Mouse (Mus musculus): ENCODE data around the gene Smim6.
A peak's percentile ranks its signal among the peaks of the same experiment; 100 is the strongest.

Smim6 gene

GRCm38 (mm10) chr11:115933747-115934110 is 21.9 kb downstream of the Smim6 start:
- no peak for DNase-seq (ENCODE audit: low read depth)

GRCm38 (mm10) chr11:115939690-115940329 is 28.0 kb downstream of the Smim6 start:
- DNase-seq (ENCODE audit: low read depth), result peak; percentile 85

DNA sequence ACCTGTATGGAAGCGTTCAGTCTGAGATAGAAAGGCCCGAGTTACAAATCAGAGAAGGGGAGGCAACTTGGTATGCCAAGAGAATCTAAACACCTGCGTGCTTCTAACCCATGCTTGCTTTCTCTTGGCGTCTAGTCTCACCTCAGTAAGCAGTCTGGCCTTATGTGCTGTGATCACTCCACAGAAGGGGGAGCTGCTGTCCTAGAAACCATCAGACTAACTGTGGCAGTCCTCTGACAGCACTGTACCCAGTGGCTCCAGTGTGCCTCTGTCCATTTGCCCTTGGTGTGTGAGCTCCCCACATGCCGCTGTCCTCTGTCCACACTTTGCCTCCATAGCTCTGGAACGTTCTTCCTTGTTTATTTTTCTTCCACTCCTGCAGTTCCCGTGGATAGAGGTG is 30.2 kb downstream of the Smim6 start:
- DNase-seq (ENCODE audit: low read depth), result no peak

GRCm38 (mm10) chr11:115945247-115945646 is 33.4 kb downstream of the Smim6 start:
- no peak for DNase-seq (ENCODE audit: low read depth)

DNA sequence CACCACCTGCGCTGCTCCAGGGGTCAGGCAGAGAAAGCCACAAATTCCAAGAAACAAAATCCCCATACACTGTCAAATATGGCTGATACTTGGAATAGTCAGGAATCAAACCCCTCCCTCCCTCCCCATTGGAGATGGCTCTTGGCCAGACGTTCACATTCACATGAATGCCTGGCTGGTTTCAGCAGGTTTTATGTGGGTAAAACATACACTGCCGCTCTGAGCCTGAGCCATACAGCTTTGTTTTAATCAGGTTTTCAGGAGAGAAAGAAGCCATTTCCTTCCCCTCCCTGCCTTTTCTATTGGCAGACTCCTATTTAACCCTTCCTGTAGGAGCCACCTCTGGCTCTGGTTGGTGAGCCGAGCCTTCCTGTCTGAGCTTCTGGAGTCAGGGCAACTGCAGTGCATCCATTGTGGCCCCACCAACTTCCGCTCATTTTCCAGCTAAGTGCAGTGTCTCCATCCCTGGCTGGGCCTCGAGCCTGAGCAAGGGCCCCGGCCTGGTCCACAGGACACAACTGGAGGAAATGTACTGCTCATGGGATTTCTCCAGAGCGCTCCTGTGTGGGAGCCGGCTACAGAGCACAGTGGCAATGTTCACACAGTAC is 34.5 kb downstream of the Smim6 start:
- DNase-seq (ENCODE audit: low read depth), result no peak

DNA sequence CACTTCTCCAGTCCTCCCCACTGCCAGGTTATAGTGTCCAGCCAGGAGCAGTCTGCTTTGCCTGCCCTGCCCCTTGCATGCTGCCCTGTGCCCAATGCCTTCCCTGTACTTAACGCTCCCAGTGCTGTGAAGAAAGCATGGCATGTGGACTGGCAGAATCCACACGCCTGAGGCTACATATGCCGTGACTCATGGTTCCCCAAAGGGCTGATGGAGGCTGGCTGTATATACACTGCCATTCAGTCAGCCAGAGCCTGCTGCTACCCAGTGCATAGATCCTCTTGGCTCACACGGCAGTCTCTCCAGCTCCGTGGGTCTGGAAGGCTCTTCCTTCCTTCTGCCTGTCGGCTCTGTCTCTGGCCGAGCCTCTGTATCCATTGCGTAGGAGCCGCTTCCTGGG is 36.5 kb downstream of the Smim6 start:
- no peak for DNase-seq (ENCODE audit: low read depth)

DNA sequence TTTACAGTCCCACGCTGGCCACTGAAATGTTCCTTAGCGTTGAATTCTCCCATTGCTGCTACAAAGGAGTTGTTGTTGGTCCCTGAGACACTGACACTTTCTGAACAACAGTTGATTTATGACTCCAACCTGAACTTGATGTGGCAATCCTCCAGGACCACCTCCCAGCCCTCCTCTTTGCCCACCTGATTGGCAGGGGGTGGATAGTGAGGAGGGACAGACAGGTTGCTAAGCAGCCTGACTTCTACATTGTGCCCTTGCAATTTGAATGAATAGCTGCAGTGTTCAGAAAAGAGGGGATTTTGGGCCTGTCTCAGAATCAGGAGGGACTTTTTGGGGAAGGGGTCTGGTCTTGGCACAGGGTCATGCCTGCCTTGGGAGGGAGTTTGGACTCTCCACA is 38.9 kb downstream of the Smim6 start:
- no peak for DNase-seq (ENCODE audit: low read depth)

DNA sequence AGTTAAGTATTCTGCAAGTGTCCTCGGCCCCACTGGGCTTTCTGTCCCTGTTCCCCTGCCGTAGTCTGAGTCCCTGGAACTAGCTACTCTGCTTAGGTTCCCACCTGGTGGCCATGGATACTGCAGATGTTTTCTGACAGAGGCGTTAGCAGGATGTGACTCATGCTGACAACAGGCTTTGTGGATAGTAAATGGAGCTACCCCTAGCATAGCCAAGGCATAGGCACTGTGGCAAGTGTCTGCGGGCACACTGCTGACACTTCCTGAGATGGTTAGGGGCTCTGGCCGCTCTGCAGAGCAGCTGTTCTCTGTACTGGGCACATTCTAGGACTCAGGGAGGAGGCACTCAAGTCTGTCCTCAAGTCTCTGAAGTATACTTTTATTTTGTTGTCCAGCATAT is 42.9 kb downstream of the Smim6 start:
- no peak for DNase-seq (ENCODE audit: low read depth)

DNA sequence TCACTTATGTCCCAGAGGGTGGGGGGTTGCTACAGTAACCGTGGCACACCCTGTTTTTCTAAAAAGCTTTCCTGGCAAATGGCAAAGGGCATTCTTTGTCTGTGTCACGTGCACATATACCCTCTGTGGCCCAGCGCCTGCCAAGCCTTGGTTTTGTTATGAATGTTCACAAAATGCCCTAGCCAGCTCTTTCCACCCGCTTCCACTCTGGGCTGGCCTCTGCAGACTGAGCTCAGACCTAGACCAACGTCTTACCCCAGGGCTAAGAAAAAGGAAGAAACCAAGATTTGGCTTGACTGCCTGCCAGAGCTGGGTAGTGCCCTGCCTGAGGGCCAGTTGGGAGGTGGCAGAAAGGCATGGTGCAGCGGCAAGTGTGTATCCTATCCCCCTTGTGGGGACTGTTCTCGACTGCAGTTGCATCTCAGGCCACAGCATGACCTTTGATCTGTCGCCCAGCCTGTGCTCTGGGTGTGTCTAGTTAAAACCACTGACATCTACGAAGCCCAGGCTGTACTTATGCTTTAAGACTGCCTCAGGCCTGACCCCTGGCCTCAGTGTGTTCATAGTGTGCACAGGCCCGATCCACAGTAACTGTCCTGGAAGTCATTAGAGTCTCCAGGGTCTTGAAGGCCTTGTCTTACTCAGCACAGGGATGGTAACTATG is 43.5 kb downstream of the Smim6 start:
- DNase-seq (ENCODE audit: low read depth), result no peak

- no peak for DNase-seq (ENCODE audit: low read depth)
Measured at GRCm38 (mm10) chr11:115956453-115956852, 44.6 kb downstream of the Smim6 start.

DNA sequence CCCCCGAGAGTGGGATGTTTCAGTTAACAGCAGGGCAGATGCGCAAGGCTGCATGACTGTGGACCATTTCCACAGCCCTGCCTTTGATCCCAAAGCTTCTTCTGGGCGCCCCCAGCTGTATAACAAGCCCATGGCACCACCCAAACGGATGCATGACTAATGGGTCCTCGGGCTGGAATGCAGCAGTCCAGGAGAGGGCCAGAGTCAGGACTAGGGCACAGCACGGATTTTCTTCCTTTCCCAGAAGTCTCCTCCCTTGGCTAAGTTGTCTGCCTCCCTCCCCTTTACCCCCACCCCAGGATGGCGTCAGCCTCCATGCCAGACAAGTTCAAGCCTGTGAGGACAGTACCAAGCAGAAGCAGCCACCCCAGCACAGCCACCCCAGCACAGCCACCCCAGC is 46.2 kb downstream of the Smim6 start:
- no peak for DNase-seq (ENCODE audit: low read depth)

GRCm38 (mm10) chr11:115959018-115959417 is 47.2 kb downstream of the Smim6 start:
- no peak for DNase-seq (ENCODE audit: low read depth)

GRCm38 (mm10) chr11:115962651-115963412 is 51.0 kb downstream of the Smim6 start:
- DNase-seq (ENCODE audit: low read depth), result no peak
